Mouse (Mus musculus): ENCODE measurements around the gene Ppp1r12b. TPM values are rescaled to one million over a fixed set of nuclear protein-coding genes. Genes with fewer than 3 reads are reported as not detected.

The Ppp1r12b gene
- polyA plus RNA-seq, 1 experiment: 6.1 TPM

DNA sequence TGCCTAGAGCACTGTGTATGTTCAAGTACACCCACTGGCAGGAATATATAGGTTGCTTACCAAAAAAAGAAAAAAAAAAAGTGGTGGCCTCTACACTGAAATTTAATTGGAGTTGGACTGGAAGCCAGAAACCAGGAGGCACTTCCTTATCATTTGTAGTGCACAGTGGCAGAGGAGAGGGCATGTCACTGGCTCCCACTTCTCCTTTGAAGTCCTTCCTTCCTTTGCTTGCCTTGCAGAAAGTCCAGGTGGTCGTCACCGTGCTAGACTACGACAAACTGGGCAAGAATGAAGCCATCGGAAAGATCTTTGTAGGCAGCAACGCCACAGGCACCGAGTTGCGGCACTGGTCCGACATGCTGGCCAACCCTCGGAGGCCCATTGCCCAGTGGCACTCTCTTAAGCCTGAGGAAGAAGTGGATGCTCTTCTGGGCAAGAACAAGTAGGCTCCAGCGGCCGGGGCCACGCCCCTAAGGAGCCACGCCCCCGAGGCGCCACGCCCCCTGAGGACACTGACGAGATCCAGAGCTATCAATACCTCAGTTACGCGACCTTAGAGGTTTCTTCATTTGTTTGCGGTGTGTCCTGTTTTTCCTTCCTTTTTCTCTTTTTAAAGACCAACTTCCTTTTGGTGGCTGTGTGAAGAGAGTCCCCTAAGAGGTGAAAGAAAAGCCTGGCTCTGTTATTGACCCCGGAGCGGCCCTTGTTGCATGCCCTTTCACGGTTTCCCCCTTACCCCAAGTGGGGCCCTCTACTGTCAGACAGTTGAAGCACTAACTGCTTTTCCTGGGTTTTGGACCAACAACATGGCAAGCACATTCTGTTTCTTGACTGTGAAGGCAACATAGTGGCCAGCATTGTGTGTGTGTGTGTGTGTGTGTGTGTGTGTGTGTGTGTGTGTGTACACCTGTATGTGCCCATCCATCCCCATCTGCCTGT, 208.2 kb downstream of the Ppp1r12b start:
- no peaks in the 10 kb centered on the region for H3K27me3 ChIP-seq (ENCODE audit: control insufficient read depth, insufficient read depth, low read length)
- WGBS: 9% methylated on average over 23 of the region's 23 CpGs
- H3K36me3 ChIP-seq (ENCODE audit: control insufficient read depth, insufficient read depth, low read length): no peaks in the 10 kb centered on the region
- DNase-seq (ENCODE audit: low read depth in 1 of 2, low spot score in 2 of 2): peak; percentile 21 to 69
- H3K27ac ChIP-seq (ENCODE audit: insufficient read depth, low read length): no peak overlapping the region
- TF ChIP-seq POLR2A (IDR thresholded peaks at IDR 0.05; ENCODE audit: low read depth, low read length): no peak
- no peak for TF ChIP-seq CTCF (IDR thresholded peaks at IDR 0.05; ENCODE audit: extremely low read depth, insufficient read depth, insufficient read length, insufficient replicate concordance)
- H3K4me1 ChIP-seq (ENCODE audit: control insufficient read depth, insufficient read depth, insufficient read length): peaks cover 4% of the 10 kb centered on the region
- peak overlapping the region; percentile 25; the same call in 1 of the 2 replicates for H3K4me3 ChIP-seq (ENCODE audit: extremely low read depth, insufficient read depth, insufficient read length)

DNA sequence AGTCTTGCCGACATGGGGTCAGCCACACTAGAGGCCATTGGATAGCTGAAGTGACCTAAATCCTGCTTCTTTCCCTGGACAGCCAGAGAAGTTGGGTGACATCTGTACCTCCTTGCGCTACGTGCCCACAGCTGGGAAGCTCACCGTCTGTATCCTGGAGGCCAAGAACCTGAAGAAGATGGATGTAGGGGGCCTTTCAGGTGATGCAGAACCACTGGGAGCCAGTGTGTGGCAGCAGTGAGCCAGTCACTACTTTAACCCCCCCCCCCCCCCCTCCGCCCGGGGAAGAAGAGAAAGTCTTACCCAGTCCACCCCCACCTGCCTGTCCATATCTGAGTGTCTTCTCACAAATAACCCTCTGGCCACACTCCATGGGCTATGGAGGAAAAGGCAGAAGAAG, 210.1 kb downstream of the Ppp1r12b start:
- Histone ChIP-seq H3K36me3 (ENCODE audit: control insufficient read depth, insufficient read depth, low read length) (no peaks in the 10 kb centered on the region), H3K27me3 (ENCODE audit: control insufficient read depth, insufficient read depth, low read length) (no peaks in the 10 kb centered on the region), H3K27ac (ENCODE audit: insufficient read depth, low read length) (no peak overlapping the region), H3K4me1 (ENCODE audit: control insufficient read depth, insufficient read depth, insufficient read length) (peaks cover 4% of the 10 kb centered on the region), H3K4me3 (ENCODE audit: extremely low read depth, insufficient read depth, insufficient read length) (no peak overlapping the region)
- DNase-seq (ENCODE audit: low read depth in 1 of 2, low spot score in 2 of 2): peak in 1 of 2 experiments; percentile 13
- TF ChIP-seq CTCF (IDR thresholded peaks at IDR 0.05; ENCODE audit: extremely low read depth, insufficient read depth, insufficient read length, insufficient replicate concordance) (peak; percentile 45; the same call in 1 of the 2 replicates), POLR2A (IDR thresholded peaks at IDR 0.05; ENCODE audit: low read depth, low read length) (no peak)
- WGBS: 54% methylated on average over 6 of the region's 6 CpGs

DNA sequence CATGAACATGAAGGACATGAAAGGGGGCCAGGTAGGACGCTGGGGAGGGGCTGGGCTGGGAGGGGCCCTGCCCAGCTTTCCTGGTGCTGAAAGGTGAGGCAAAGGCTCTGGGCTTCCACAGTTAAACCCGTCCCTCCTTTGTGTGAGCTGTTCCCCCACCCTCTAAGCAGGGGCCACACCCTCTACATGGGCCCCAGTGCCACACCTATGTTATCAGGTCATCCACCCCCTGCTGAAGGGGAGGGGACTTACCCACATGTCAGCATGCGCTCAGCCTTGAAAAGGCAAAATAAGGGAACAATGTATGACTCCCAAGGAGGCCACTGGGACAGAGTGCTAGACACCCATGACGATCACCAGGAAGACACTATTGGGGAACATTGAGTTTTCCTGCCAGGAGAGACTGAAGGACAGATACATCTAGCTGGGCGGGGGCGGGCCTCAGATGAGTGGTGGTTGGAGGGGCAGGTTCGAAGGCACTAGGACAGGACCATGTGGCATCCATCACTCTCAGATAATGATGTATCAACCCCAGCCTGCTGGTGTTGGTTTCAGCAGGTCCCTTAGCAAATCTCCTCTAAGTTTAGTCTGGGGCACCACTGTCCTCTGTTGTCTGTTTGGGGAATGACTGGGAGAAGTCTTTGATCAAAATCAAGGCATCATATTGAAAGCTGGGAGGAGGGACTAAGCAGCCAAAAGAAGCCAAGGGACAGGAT, 213.6 kb downstream of the Ppp1r12b start:
- no peak for DNase-seq (ENCODE audit: low read depth in 1 of 2, low spot score in 2 of 2)
- H3K4me3 ChIP-seq (ENCODE audit: extremely low read depth, insufficient read depth, insufficient read length): no peak overlapping the region
- no peaks in the 10 kb centered on the region for H3K27me3 ChIP-seq (ENCODE audit: control insufficient read depth, insufficient read depth, low read length)
- no peaks in the 10 kb centered on the region for H3K36me3 ChIP-seq (ENCODE audit: control insufficient read depth, insufficient read depth, low read length)
- no peaks in the 10 kb centered on the region for H3K4me1 ChIP-seq (ENCODE audit: control insufficient read depth, insufficient read depth, insufficient read length)
- H3K27ac ChIP-seq (ENCODE audit: insufficient read depth, low read length): no peak overlapping the region
- 76% methylated on average over 7 of the region's 7 CpGs for WGBS
- TF ChIP-seq CTCF (IDR thresholded peaks at IDR 0.05; ENCODE audit: extremely low read depth, insufficient read depth, insufficient read length, insufficient replicate concordance) (no peak), POLR2A (IDR thresholded peaks at IDR 0.05; ENCODE audit: low read depth, low read length) (no peak)

DNA sequence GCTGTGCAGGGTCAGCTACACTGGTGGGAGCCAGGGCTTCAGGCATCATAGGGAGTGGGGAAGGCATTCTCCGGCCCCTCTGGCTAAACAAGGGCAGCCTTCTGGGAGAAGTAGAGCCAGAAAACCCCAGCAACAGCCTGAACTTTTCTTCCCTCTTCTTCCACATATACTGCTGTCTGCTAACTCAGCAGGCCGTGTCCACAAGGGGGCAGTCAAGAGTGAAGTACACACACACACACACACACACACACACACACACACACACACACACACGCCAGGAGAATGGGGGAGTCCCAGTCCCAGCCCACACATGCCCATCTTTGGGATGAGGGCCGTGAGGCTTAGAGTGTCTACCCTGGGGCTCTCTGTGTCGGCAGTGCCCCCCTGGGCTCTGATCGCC, 214.3 kb downstream of the Ppp1r12b start:
- H3K4me3 ChIP-seq (ENCODE audit: extremely low read depth, insufficient read depth, insufficient read length): no peak overlapping the region
- H3K27ac ChIP-seq (ENCODE audit: insufficient read depth, low read length): no peak overlapping the region
- H3K36me3 ChIP-seq (ENCODE audit: control insufficient read depth, insufficient read depth, low read length): no peaks in the 10 kb centered on the region
- no peak for TF ChIP-seq CTCF (IDR thresholded peaks at IDR 0.05; ENCODE audit: extremely low read depth, insufficient read depth, insufficient read length, insufficient replicate concordance)
- no peak for TF ChIP-seq POLR2A (IDR thresholded peaks at IDR 0.05; ENCODE audit: low read depth, low read length)
- 86% methylated on average over 5 of the region's 6 CpGs for WGBS
- no peak for DNase-seq (ENCODE audit: low read depth in 1 of 2, low spot score in 2 of 2)
- no peaks in the 10 kb centered on the region for H3K4me1 ChIP-seq (ENCODE audit: control insufficient read depth, insufficient read depth, insufficient read length)
- no peaks in the 10 kb centered on the region; the same call in 1 of the 2 replicates for H3K27me3 ChIP-seq (ENCODE audit: control insufficient read depth, insufficient read depth, low read length)

DNA sequence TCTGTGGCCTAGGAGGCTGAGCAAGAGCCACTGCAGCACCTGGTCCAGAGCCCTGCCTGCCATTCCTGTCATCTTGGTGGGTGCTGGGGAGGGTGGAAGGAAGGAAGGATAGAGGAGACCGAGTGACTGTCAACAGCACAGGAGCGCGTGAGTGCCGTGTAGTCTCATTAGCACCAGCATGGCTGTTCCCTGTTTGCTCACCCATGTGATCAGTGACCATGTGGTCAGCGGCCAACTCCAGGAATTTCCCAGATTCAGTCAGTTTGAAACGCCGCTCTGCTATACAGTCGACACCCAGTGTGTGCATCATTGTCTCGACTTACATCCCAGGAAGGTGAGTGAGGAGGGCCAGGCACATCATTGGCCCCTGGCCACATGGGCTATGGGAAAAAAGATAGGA, 218.3 kb downstream of the Ppp1r12b start:
- Histone ChIP-seq H3K4me3 (ENCODE audit: extremely low read depth, insufficient read depth, insufficient read length) (no peak overlapping the region), H3K4me1 (ENCODE audit: control insufficient read depth, insufficient read depth, insufficient read length) (no peaks in the 10 kb centered on the region), H3K36me3 (ENCODE audit: control insufficient read depth, insufficient read depth, low read length) (no peaks in the 10 kb centered on the region), H3K27ac (ENCODE audit: insufficient read depth, low read length) (no peak overlapping the region), H3K27me3 (ENCODE audit: control insufficient read depth, insufficient read depth, low read length) (no peaks in the 10 kb centered on the region; the same call in 1 of the 2 replicates)
- 87% methylated on average over 9 of the region's 9 CpGs for WGBS
- no peak for DNase-seq (ENCODE audit: low read depth in 1 of 2, low spot score in 2 of 2)
- no peak for TF ChIP-seq CTCF (IDR thresholded peaks at IDR 0.05; ENCODE audit: extremely low read depth, insufficient read depth, insufficient read length, insufficient replicate concordance)
- no peak for TF ChIP-seq POLR2A (IDR thresholded peaks at IDR 0.05; ENCODE audit: low read depth, low read length)

DNA sequence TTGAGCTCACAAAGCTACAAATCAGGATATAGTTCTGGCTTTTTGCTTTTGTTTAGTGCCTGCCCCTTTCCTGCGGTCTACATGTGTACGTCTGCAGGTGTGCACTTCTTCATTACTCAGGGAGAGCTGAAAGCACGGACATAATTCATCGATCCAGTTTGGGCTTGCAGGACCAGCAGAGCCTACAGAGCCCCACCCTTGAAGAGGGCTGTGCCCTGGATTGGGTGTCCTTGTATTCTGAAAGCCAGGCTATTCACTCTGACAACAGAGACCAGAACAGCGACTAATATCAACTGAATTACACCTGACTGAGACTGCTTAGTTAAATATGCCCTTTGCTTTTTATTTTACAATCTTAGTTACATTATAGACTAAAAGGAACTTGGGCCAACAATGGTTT, 222.1 kb downstream of the Ppp1r12b start:
- 92% methylated on average over 5 of the region's 5 CpGs for WGBS
- no peak overlapping the region for H3K4me3 ChIP-seq (ENCODE audit: extremely low read depth, insufficient read depth, insufficient read length)
- no peak for DNase-seq (ENCODE audit: low read depth in 1 of 2, low spot score in 2 of 2)
- H3K4me1 ChIP-seq (ENCODE audit: control insufficient read depth, insufficient read depth, insufficient read length): no peaks in the 10 kb centered on the region
- TF ChIP-seq POLR2A (IDR thresholded peaks at IDR 0.05; ENCODE audit: low read depth, low read length) (no peak), CTCF (IDR thresholded peaks at IDR 0.05; ENCODE audit: extremely low read depth, insufficient read depth, insufficient read length, insufficient replicate concordance) (no peak)
- no peaks in the 10 kb centered on the region for H3K36me3 ChIP-seq (ENCODE audit: control insufficient read depth, insufficient read depth, low read length)
- H3K27me3 ChIP-seq (ENCODE audit: control insufficient read depth, insufficient read depth, low read length): no peaks in the 10 kb centered on the region; the same call in 1 of the 2 replicates
- H3K27ac ChIP-seq (ENCODE audit: insufficient read depth, low read length): no peak overlapping the region

Data from spleen, adult 2 months (tissue).